ENCODE assay signal across 8 mouse cellular contexts in genomic region chr11:3452769-3453168, GRCm38 (mm10). TPM values are rescaled to one million over a fixed set of nuclear protein-coding genes. Genes with fewer than 3 reads are reported as not detected.
DNase-seq lines count a peak whose midpoint lies in the region; ATAC-seq and TF ChIP-seq lines count a peak whose summit lies in the region.

No protein-coding gene starts in this region.

- DNase-seq in embryo, embryonic 10 days (ENCODE audit: low spot score): peak; percentile 66
- DNase-seq in embryo, embryonic 9.5 days (ENCODE audit: extremely low spot score): no peak
- no peak for DNase-seq in G1E (ENCODE audit: low spot score)
- DNase-seq in liver, embryonic 11.5 days (ENCODE audit: low spot score): no peak
- DNase-seq in gastrocnemius, postnatal 36 days: no peak

- WGBS in embryonic facial prominence, embryonic 15.5 days: 2% methylated on average over 9 of the region's 9 CpGs
- 2% methylated on average over 9 of the region's 9 CpGs for WGBS in intestine, embryonic 15.5 days
- WGBS in liver, embryonic 11.5 days: 0% methylated on average over 9 of the region's 9 CpGs
- under 1% methylated on average over 9 of the region's 9 CpGs for WGBS in neural tube, embryonic 12.5 days

- H3K27ac ChIP-seq in embryonic facial prominence, embryonic 15.5 days (replicated peaks): peak overlapping the region; percentile 96
- H3K27ac ChIP-seq in intestine, embryonic 15.5 days: peak overlapping the region; percentile 92
- peak overlapping the region; percentile 52 for H3K27ac ChIP-seq in liver, embryonic 11.5 days (ENCODE audit: low read depth, low read length)
- peak overlapping the region; percentile 60 for H3K27ac ChIP-seq in neural tube, embryonic 12.5 days

- intact Hi-C loops in gastrocnemius, postnatal 36 days (cut with DNase I): no loop called here

- no peaks in the 10 kb centered on the region for H3K9me3 ChIP-seq in G1E (replicated peaks)
- H3K9me3 ChIP-seq in embryonic facial prominence, embryonic 15.5 days (replicated peaks): no peaks in the 10 kb centered on the region
- no peaks in the 10 kb centered on the region for H3K9me3 ChIP-seq in intestine, embryonic 15.5 days
- no peaks in the 10 kb centered on the region for H3K9me3 ChIP-seq in liver, embryonic 11.5 days (ENCODE audit: control insufficient read depth, low read length)
- H3K9me3 ChIP-seq in neural tube, embryonic 12.5 days: no peaks in the 10 kb centered on the region

- no peaks in the 10 kb centered on the region for H3K27me3 ChIP-seq in G1E (ENCODE audit: insufficient read depth, low read length)
- H3K27me3 ChIP-seq in embryonic facial prominence, embryonic 15.5 days: no peaks in the 10 kb centered on the region
- no peaks in the 10 kb centered on the region for H3K27me3 ChIP-seq in intestine, embryonic 15.5 days (replicated peaks)
- H3K27me3 ChIP-seq in liver, embryonic 11.5 days (replicated peaks; ENCODE audit: control insufficient read depth, insufficient read depth, low read length): no peaks in the 10 kb centered on the region
- H3K27me3 ChIP-seq in neural tube, embryonic 12.5 days (replicated peaks): no peaks in the 10 kb centered on the region

- ATAC-seq in G1E (ENCODE audit: extremely low read depth, insufficient number of reproducible peaks, low FRiP score, poor library complexity, severe bottlenecking): no peak
- no peak for ATAC-seq in embryonic facial prominence, embryonic 15.5 days (ENCODE audit: insufficient number of reproducible peaks, low FRiP score, low TSS enrichment, low read depth)
- ATAC-seq in intestine, embryonic 15.5 days: peak; percentile 48
- peak; percentile 21; the same call in 1 of the 2 replicates for ATAC-seq in liver, embryonic 11.5 days (replicated peaks; ENCODE audit: low FRiP score)
- peak; percentile 71 for ATAC-seq in neural tube, embryonic 12.5 days (ENCODE audit: low FRiP score, low read depth)

- H3K9ac ChIP-seq in embryonic facial prominence, embryonic 15.5 days: peak overlapping the region; percentile 82
- H3K9ac ChIP-seq in intestine, embryonic 15.5 days: peak overlapping the region; percentile 52
- H3K9ac ChIP-seq in liver, embryonic 11.5 days (ENCODE audit: low read depth, low read length): peak overlapping the region; percentile 75
- H3K9ac ChIP-seq in neural tube, embryonic 12.5 days: peak overlapping the region; percentile 69

- peak overlapping the region; percentile 87 for H3K4me3 ChIP-seq in G1E (ENCODE audit: low read depth, low read length)
- peak overlapping the region; percentile 96 for H3K4me3 ChIP-seq in embryonic facial prominence, embryonic 15.5 days (replicated peaks)
- peak overlapping the region; percentile 75 for H3K4me3 ChIP-seq in intestine, embryonic 15.5 days (replicated peaks)
- peak overlapping the region; percentile 73 for H3K4me3 ChIP-seq in liver, embryonic 11.5 days (ENCODE audit: low read depth, low read length)
- peak overlapping the region; percentile 73 for H3K4me3 ChIP-seq in neural tube, embryonic 12.5 days

- peak overlapping the region; percentile 85 for H3K4me2 ChIP-seq in embryonic facial prominence, embryonic 15.5 days (replicated peaks)
- H3K4me2 ChIP-seq in intestine, embryonic 15.5 days (replicated peaks): peak overlapping the region; percentile 74
- peak overlapping the region; percentile 81 for H3K4me2 ChIP-seq in liver, embryonic 11.5 days
- H3K4me2 ChIP-seq in neural tube, embryonic 12.5 days (replicated peaks): peak overlapping the region; percentile 93

- TF ChIP-seq CTCF in G1E (IDR thresholded peaks at IDR 0.05; ENCODE audit: low read depth, low read length): no peak

- peaks cover 39% of the 10 kb centered on the region for H3K36me3 ChIP-seq in G1E (replicated peaks)
- peaks cover 10% of the 10 kb centered on the region; the same call in 1 of the 2 replicates for H3K36me3 ChIP-seq in embryonic facial prominence, embryonic 15.5 days
- H3K36me3 ChIP-seq in intestine, embryonic 15.5 days: no peaks in the 10 kb centered on the region
- H3K36me3 ChIP-seq in liver, embryonic 11.5 days (ENCODE audit: control insufficient read depth, insufficient read depth, low read length): peaks cover 4% of the 10 kb centered on the region; the same call in 1 of the 2 replicates
- peaks cover 6% of the 10 kb centered on the region; the same call in 1 of the 2 replicates for H3K36me3 ChIP-seq in neural tube, embryonic 12.5 days

- H3K4me1 ChIP-seq in G1E (ENCODE audit: insufficient read depth, low read depth, low read length): peaks cover 42% of the 10 kb centered on the region
- H3K4me1 ChIP-seq in embryonic facial prominence, embryonic 15.5 days: peaks cover 19% of the 10 kb centered on the region
- peaks cover 10% of the 10 kb centered on the region for H3K4me1 ChIP-seq in intestine, embryonic 15.5 days (replicated peaks)
- peaks cover 9% of the 10 kb centered on the region for H3K4me1 ChIP-seq in liver, embryonic 11.5 days (replicated peaks; ENCODE audit: control insufficient read depth, insufficient read depth, low read length)
- H3K4me1 ChIP-seq in neural tube, embryonic 12.5 days: peaks cover 15% of the 10 kb centered on the region

RNA-seq across cellular contexts. Expression of gene Rnf185, which starts 0.6 kb away (rescaled TPM):
- total RNA-seq in G1E (2014; fragmentation: Nextera tagmentation): 17.4 and 22.7 TPM in 2 replicates
- total RNA-seq in G1E (2017): 13.4 and 13.8 TPM in 2 replicates
- 2.1 and 2.7 TPM in 2 replicates for polyA plus RNA-seq in G1E (2012)
- polyA plus RNA-seq in embryonic facial prominence, embryonic 15.5 days (2015; fragmentation: Nextera tagmentation; extraction: Ambion mirVana): 35.6 and 37.6 TPM in 2 replicates
- 31.1 and 31.2 TPM in 2 replicates for polyA plus RNA-seq in intestine, embryonic 15.5 days (2015; fragmentation: Nextera tagmentation; extraction: Ambion mirVana)
- 20.6 and 22.2 TPM in 2 replicates for polyA plus RNA-seq in liver, embryonic 11.5 days (2014; fragmentation: Nextera tagmentation; extraction: Ambion mirVana)
- polyA plus RNA-seq in neural tube, embryonic 12.5 days (2016; fragmentation: Nextera tagmentation; extraction: Ambion mirVana): 40.7 and 43.9 TPM in 2 replicates
- total RNA-seq in gastrocnemius, postnatal 36 days (2021): 10 to 100 TPM; 15.1 to 16.1 TPM

RNA-seq across cellular contexts. Expression of gene Pla2g3, which starts 35.3 kb away (rescaled TPM):
- total RNA-seq in G1E (2014; fragmentation: Nextera tagmentation) (not detected in 2 replicates), G1E (2017) (0.11 TPM in 1 of 2 replicates, not detected in the other)
- not detected in 2 replicates for polyA plus RNA-seq in G1E (2012)
- 1.1 and 1.5 TPM in 2 replicates for polyA plus RNA-seq in embryonic facial prominence, embryonic 15.5 days (2015; fragmentation: Nextera tagmentation; extraction: Ambion mirVana)
- polyA plus RNA-seq in intestine, embryonic 15.5 days (2015; fragmentation: Nextera tagmentation; extraction: Ambion mirVana): 0.38 and 0.45 TPM in 2 replicates
- 0.27 TPM in 2 replicates for polyA plus RNA-seq in liver, embryonic 11.5 days (2014; fragmentation: Nextera tagmentation; extraction: Ambion mirVana)
- 1.0 and 1.3 TPM in 2 replicates for polyA plus RNA-seq in neural tube, embryonic 12.5 days (2016; fragmentation: Nextera tagmentation; extraction: Ambion mirVana)
- total RNA-seq in gastrocnemius, postnatal 36 days (2021): under 1 TPM in 1 of 2 experiments, not detected in 1; 0.10 TPM

RNA-seq across cellular contexts. Expression of gene Limk2, which starts 43.8 kb away (rescaled TPM):
- total RNA-seq in G1E (2014; fragmentation: Nextera tagmentation) (47.1 and 49.6 TPM in 2 replicates), G1E (2017) (33.0 and 38.9 TPM in 2 replicates)
- polyA plus RNA-seq in G1E (2012): 44.9 and 46.1 TPM in 2 replicates
- polyA plus RNA-seq in embryonic facial prominence, embryonic 15.5 days (2015; fragmentation: Nextera tagmentation; extraction: Ambion mirVana): 100 and 103 TPM in 2 replicates
- 60.1 and 64.0 TPM in 2 replicates for polyA plus RNA-seq in intestine, embryonic 15.5 days (2015; fragmentation: Nextera tagmentation; extraction: Ambion mirVana)
- polyA plus RNA-seq in liver, embryonic 11.5 days (2014; fragmentation: Nextera tagmentation; extraction: Ambion mirVana): 37.4 and 37.7 TPM in 2 replicates
- 117 and 121 TPM in 2 replicates for polyA plus RNA-seq in neural tube, embryonic 12.5 days (2016; fragmentation: Nextera tagmentation; extraction: Ambion mirVana)
- total RNA-seq in gastrocnemius, postnatal 36 days (2021): 10 to 100 TPM in 1 of 2 experiments, 1 to 10 TPM in 1; 9.8 to 11.9 TPM

RNA-seq across cellular contexts. Expression of gene Inpp5j, which starts 51.9 kb away (rescaled TPM):
- total RNA-seq in G1E (2014; fragmentation: Nextera tagmentation) (not detected in 2 replicates), G1E (2017) (0.05 and 0.06 TPM in 2 replicates)
- polyA plus RNA-seq in G1E (2012): not detected in 2 replicates
- 1.7 and 1.9 TPM in 2 replicates for polyA plus RNA-seq in embryonic facial prominence, embryonic 15.5 days (2015; fragmentation: Nextera tagmentation; extraction: Ambion mirVana)
- polyA plus RNA-seq in intestine, embryonic 15.5 days (2015; fragmentation: Nextera tagmentation; extraction: Ambion mirVana): 4.2 and 4.6 TPM in 2 replicates
- 0.45 and 0.52 TPM in 2 replicates for polyA plus RNA-seq in liver, embryonic 11.5 days (2014; fragmentation: Nextera tagmentation; extraction: Ambion mirVana)
- polyA plus RNA-seq in neural tube, embryonic 12.5 days (2016; fragmentation: Nextera tagmentation; extraction: Ambion mirVana): 1.2 and 1.3 TPM in 2 replicates
- 1 to 10 TPM; 3.4 to 4.1 TPM for total RNA-seq in gastrocnemius, postnatal 36 days (2021)

Comparison
In these comparisons a context has a peak if more than half of its experiments do, and no peak if none do; other contexts are left out.
1. ATAC-seq: peak in intestine, embryonic 15.5 days (single experiment), liver, embryonic 11.5 days (single experiment) and neural tube, embryonic 12.5 days (single experiment); none in G1E (single experiment) and embryonic facial prominence, embryonic 15.5 days (single experiment).
2. Peak in every context shown above with its lines, with median percentiles within 50 percentile points of each other: H3K4me3 ChIP-seq, H3K27ac ChIP-seq, H3K4me2 ChIP-seq and H3K9ac ChIP-seq.